Mouse (Mus musculus): ENCODE results near the gene Mcam. TPM values are rescaled to one million over a fixed set of nuclear protein-coding genes. Genes with fewer than 3 reads are reported as not detected.

The Mcam gene
- polyA plus RNA-seq (2012; fragmentation: generic; extraction: Trizol): 21.7 TPM
- long read RNA-seq, experiment 1, partial matches to known transcripts: 1 of 3 reads
- long read RNA-seq, experiment 1, other reads (novel, unspliced or antisense): 1 of 3 reads
- long read RNA-seq, experiment 2, transcript Mcam-201 (16 exons, 2,989 nt): major isoform, 32 of 53 reads
- long read RNA-seq, experiment 2, transcript Mcam-202 (15 exons, 2,772 nt): minor isoform, 14 of 53 reads
- long read RNA-seq, experiment 2, partial matches to known transcripts: 3 of 53 reads
- long read RNA-seq, experiment 2, other reads (novel, unspliced or antisense): 4 of 53 reads

DNA sequence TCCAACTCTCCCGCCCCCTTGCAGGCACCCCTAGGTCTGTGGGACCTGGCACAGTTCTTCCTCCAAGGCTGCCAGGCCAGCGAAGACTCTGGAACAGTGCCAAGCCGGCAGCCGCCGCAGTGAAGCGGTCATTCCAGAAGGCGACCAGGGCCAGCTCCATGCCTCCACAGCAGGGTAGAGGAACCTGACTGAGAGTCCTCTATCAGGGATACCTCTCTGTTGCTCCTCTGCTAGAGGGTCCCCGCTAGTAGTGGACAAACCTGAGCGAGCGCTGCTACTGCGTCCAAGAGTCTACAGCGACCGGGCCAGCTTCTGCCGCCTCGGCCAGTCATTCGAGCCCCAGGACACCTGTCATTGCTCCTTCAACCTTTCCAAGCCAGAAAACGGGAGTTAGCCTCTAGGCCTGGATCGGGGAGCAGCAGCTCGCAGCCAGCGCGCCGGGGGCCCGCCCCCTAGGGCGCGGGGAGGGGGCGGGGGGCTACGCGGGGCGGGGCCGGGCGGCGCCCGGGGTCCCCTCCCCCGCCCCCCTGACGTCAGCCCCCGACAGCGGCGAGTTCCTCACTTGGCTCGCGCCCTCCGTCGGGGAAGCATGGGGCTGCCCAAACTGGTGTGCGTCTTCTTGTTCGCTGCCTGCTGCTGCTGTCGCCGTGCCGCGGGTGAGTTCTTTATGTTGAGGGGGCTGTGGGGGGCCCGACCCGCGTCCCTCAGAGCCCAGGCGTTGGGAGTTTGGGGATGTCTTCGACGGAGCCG, at the start of gene Mcam:
Mcam (plus strand) TSS at position 369 of the 750 bp plus-strand sequence.
- no peaks in the 10 kb centered on the region for H3K79me3 ChIP-seq (ENCODE audit: low read depth)
- H3K36me3 ChIP-seq (ENCODE audit: control insufficient read depth, insufficient read depth): no peaks in the 10 kb centered on the region
- H3K4me3 ChIP-seq (ENCODE audit: insufficient read depth, poor library complexity, severe bottlenecking): peak within 1 kb of the TSS; percentile 39
- H3K79me2 ChIP-seq (ENCODE audit: control insufficient read depth, insufficient read depth): no peaks in the 10 kb centered on the region
- H3ac ChIP-seq (ENCODE audit: control insufficient read depth, insufficient read length, low read depth): peak within 1 kb of the TSS; percentile 33
- no peaks in the 10 kb centered on the region for H3K27me3 ChIP-seq (ENCODE audit: control insufficient read depth, insufficient read depth, insufficient read length)
- TF ChIP-seq FOSL1 (IDR thresholded peaks at IDR 0.05; ENCODE audit: insufficient read depth, low read length, poor library complexity, severe bottlenecking) (no peak), MYOD1 (IDR thresholded peaks at IDR 0.05; ENCODE audit: control insufficient read depth, insufficient read length, low read depth) (peak; percentile 27)

- TF ChIP-seq FOSL1 (IDR thresholded peaks at IDR 0.05; ENCODE audit: insufficient read depth, low read length, poor library complexity, severe bottlenecking): no peak
- no peak for TF ChIP-seq CEBPB (IDR thresholded peaks at IDR 0.05; ENCODE audit: low read depth)
- Histone ChIP-seq H3K36me3 (ENCODE audit: control insufficient read depth, insufficient read depth) (no peaks in the 10 kb centered on the region), H3K27me3 (ENCODE audit: control insufficient read depth, insufficient read depth, insufficient read length) (no peaks in the 10 kb centered on the region), H3K4me3 (ENCODE audit: insufficient read depth, poor library complexity, severe bottlenecking) (no peak overlapping the region), H3ac (ENCODE audit: control insufficient read depth, insufficient read length, low read depth) (peak overlapping the region; percentile 58), H3K79me3 (ENCODE audit: low read depth) (no peaks in the 10 kb centered on the region), H3K79me2 (ENCODE audit: control insufficient read depth, insufficient read depth) (no peaks in the 10 kb centered on the region)
Observed at GRCm38 (mm10) chr9:44084659-44085229, 49.5 kb upstream of the Mcam start.

GRCm38 (mm10) chr9:44085276-44085675, 49.0 kb upstream of the Mcam start:
- no peaks in the 10 kb centered on the region for H3K79me3 ChIP-seq (ENCODE audit: low read depth)
- TF ChIP-seq USF1 (IDR thresholded peaks at IDR 0.05; ENCODE audit: low read depth) (no peak), MYOD1 (IDR thresholded peaks at IDR 0.05; ENCODE audit: control insufficient read depth, insufficient read length, low read depth) (no peak), CTCF (IDR thresholded peaks at IDR 0.05; ENCODE audit: control insufficient read depth, insufficient read depth, insufficient read length) (no peak), CEBPB (IDR thresholded peaks at IDR 0.05; ENCODE audit: low read depth) (no peak), MAX (IDR thresholded peaks at IDR 0.05) (no peak), FOSL1 (IDR thresholded peaks at IDR 0.05; ENCODE audit: insufficient read depth, low read length, poor library complexity, severe bottlenecking) (no peak), MYOG (IDR thresholded peaks at IDR 0.05; ENCODE audit: control insufficient read depth, extremely low read depth, insufficient read length) (no peak)
- H3K79me2 ChIP-seq (ENCODE audit: control insufficient read depth, insufficient read depth): no peaks in the 10 kb centered on the region
- H3K27me3 ChIP-seq (ENCODE audit: control insufficient read depth, insufficient read depth, insufficient read length): no peaks in the 10 kb centered on the region
- peak overlapping the region; percentile 58 for H3ac ChIP-seq (ENCODE audit: control insufficient read depth, insufficient read length, low read depth)
- no peak overlapping the region for H3K4me3 ChIP-seq (ENCODE audit: insufficient read depth, poor library complexity, severe bottlenecking)
- no peaks in the 10 kb centered on the region for H3K36me3 ChIP-seq (ENCODE audit: control insufficient read depth, insufficient read depth)

DNA sequence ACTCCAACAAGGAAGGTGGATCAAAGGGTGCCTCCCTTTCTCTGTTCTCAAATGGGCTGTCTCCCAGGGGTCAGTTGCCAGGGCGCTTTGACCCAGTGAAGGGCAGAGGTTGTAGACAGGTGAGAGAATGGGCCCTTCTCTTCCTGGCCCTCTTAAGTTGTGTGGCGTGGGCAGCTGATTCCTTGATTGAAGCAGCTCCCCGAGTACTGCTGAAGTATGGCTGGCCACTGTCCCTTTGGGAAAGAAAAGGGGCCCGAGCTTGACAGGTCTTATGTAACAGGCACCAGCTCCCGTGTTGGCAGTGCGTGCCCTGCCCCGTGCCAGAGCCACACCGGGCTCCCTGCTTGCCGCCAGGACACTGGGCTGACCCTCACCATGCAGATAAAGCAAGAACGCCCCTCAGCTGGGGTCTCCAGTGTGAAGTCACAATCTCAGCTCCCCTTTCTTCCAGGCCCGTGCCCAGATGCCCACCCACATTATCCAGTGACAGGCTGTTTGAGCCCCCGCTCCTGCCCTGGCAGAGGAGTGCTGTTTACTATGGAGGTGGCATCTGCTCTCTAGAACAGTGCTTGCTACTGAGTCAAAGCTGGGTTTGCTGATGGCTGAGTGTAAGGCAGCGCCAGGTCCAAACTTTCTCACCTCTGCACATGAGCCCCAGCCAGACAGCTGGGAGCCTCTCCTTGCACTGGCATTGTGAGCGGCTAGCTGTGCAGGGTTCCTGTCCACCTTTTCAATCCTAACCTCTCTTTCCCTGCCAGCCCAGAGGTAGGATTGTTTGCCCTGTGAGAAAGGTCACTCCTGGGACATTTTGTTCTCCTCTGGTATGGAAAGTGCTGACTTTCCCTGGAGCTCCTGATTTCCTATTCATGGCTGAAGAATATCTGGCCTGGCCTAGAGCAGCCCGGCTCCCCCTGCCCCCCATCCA, 48.3 kb upstream of the Mcam start:
- no peak overlapping the region for H3K4me3 ChIP-seq (ENCODE audit: insufficient read depth, poor library complexity, severe bottlenecking)
- no peaks in the 10 kb centered on the region for H3K36me3 ChIP-seq (ENCODE audit: control insufficient read depth, insufficient read depth)
- H3K79me3 ChIP-seq (ENCODE audit: low read depth): no peaks in the 10 kb centered on the region
- no peaks in the 10 kb centered on the region for H3K27me3 ChIP-seq (ENCODE audit: control insufficient read depth, insufficient read depth, insufficient read length)
- H3ac ChIP-seq (ENCODE audit: control insufficient read depth, insufficient read length, low read depth): no peak overlapping the region
- TF ChIP-seq MYOD1 (IDR thresholded peaks at IDR 0.05; ENCODE audit: control insufficient read depth, insufficient read length, low read depth) (no peak), CTCF (IDR thresholded peaks at IDR 0.05; ENCODE audit: control insufficient read depth, insufficient read depth, insufficient read length) (no peak)
- H3K79me2 ChIP-seq (ENCODE audit: control insufficient read depth, insufficient read depth): no peaks in the 10 kb centered on the region

- H3K27me3 ChIP-seq (ENCODE audit: control insufficient read depth, insufficient read depth, insufficient read length): no peaks in the 10 kb centered on the region
- H3K79me3 ChIP-seq (ENCODE audit: low read depth): no peaks in the 10 kb centered on the region
- H3K36me3 ChIP-seq (ENCODE audit: control insufficient read depth, insufficient read depth): no peaks in the 10 kb centered on the region
- no peak overlapping the region for H3K4me3 ChIP-seq (ENCODE audit: insufficient read depth, poor library complexity, severe bottlenecking)
- no peaks in the 10 kb centered on the region for H3K79me2 ChIP-seq (ENCODE audit: control insufficient read depth, insufficient read depth)
- no peak for TF ChIP-seq MYOG (IDR thresholded peaks at IDR 0.05; ENCODE audit: control insufficient read depth, extremely low read depth, insufficient read length)
- no peak for TF ChIP-seq CEBPB (IDR thresholded peaks at IDR 0.05; ENCODE audit: low read depth)
- no peak for TF ChIP-seq USF1 (IDR thresholded peaks at IDR 0.05; ENCODE audit: low read depth)
- TF ChIP-seq MYOD1 (IDR thresholded peaks at IDR 0.05; ENCODE audit: control insufficient read depth, insufficient read length, low read depth): no peak
- no peak for TF ChIP-seq FOSL1 (IDR thresholded peaks at IDR 0.05; ENCODE audit: insufficient read depth, low read length, poor library complexity, severe bottlenecking)
- no peak overlapping the region for H3ac ChIP-seq (ENCODE audit: control insufficient read depth, insufficient read length, low read depth)
Observed at GRCm38 (mm10) chr9:44086960-44087359, 47.3 kb upstream of the Mcam start.

Measured in C2C12 (cell line).